Mouse (Mus musculus) stomach, postnatal 0 days (tissue): ENCODE results near the gene Pear1. TPM values are rescaled to one million over a fixed set of nuclear protein-coding genes. Genes with fewer than 3 reads are reported as not detected.

Experiments
- ATAC-seq: fragments of 200-750 bp; cut with Nextera tagmentation; 2 replicates; pipeline ENCODE4 v1.8.0; 2017; ENCODE audit not compliant: low FRiP score, low TSS enrichment
- DNase-seq: peaks from one replicate; pipeline ENCODE4 v3.0.0-alpha.2; 2016; ENCODE audit warnings: low spot score
- H3K27ac ChIP-seq: fragments of 300-500 bp; sonication (generic); replicated peaks from 2 replicates; pipeline ENCODE4 v1.5.1; 2014; ENCODE audit warnings: mild to moderate bottlenecking, control low read depth
- H3K27me3 ChIP-seq: fragments of 300-500 bp; sonication (generic); 2 replicates; pipeline ENCODE4 v1.6.1; 2014; ENCODE audit warnings: low read length; ENCODE audit not compliant: control insufficient read depth, insufficient read depth
- H3K36me3 ChIP-seq: fragments of 300-500 bp; sonication (generic); 2 replicates; pipeline ENCODE4 v1.6.1; 2014; ENCODE audit warnings: low read length, mixed read lengths; ENCODE audit not compliant: control insufficient read depth, insufficient read depth
- H3K4me1 ChIP-seq: fragments of 300-500 bp; sonication (generic); replicated peaks from 2 replicates; pipeline ENCODE4 v1.6.1; 2014; ENCODE audit warnings: antibody characterized with exemption; ENCODE audit not compliant: control insufficient read depth, insufficient read depth
- H3K4me2 ChIP-seq: fragments of 300-500 bp; sonication (generic); replicated peaks from 2 replicates; pipeline ENCODE4 v1.6.1; 2014; ENCODE audit warnings: low read depth, mild to moderate bottlenecking, control low read depth, moderate library complexity
- H3K4me3 ChIP-seq: fragments of 300-500 bp; sonication (generic); 2 replicates; pipeline ENCODE4 v1.5.1; 2014; ENCODE audit warnings: low read depth, low read length, control low read depth
- H3K9ac ChIP-seq: fragments of 300-500 bp; sonication (generic); 2 replicates; pipeline ENCODE4 v1.6.1; 2014; ENCODE audit warnings: mild to moderate bottlenecking, low read length, control low read depth, mixed read lengths
- H3K9me3 ChIP-seq: fragments of 300-500 bp; sonication (generic); 2 replicates; pipeline ENCODE4 v1.6.1; 2016; ENCODE audit warnings: low read length; ENCODE audit not compliant: control insufficient read depth
- CTCF ChIP-seq: IDR thresholded peaks from 2 replicates; pipeline ENCODE4 v1.5.1; 2016; ENCODE audit warnings: antibody characterized with exemption, low read depth, mild to moderate bottlenecking, moderate library complexity
- EP300 ChIP-seq: optimal IDR thresholded peaks from 2 replicates; pipeline ENCODE3; 2016; ENCODE audit warnings: antibody characterized with exemption
- WGBS: fragments of 180-500 bp; shearing (Covaris S2); extraction: QIAGEN DNeasy Blood & Tissue Kit; methylation state at CpG from one replicate; pipeline ENCODE4 v1.1.7; 2014; 5-methylcytosine and 5-hydroxymethylcytosine counted together
- polyA plus RNA-seq: library from polyadenylated mRNA; unstranded; fragments of >200 nt; fragmentation: Nextera tagmentation; extraction: Ambion mirVana; gene quantifications from 2 replicates; pipeline ENCODE4 v1.2.1, GENCODE M21; 2015

Gene Pear1
- polyA plus RNA-seq, 1 experiment from 2014 or later = 6.1 TPM

DNA sequence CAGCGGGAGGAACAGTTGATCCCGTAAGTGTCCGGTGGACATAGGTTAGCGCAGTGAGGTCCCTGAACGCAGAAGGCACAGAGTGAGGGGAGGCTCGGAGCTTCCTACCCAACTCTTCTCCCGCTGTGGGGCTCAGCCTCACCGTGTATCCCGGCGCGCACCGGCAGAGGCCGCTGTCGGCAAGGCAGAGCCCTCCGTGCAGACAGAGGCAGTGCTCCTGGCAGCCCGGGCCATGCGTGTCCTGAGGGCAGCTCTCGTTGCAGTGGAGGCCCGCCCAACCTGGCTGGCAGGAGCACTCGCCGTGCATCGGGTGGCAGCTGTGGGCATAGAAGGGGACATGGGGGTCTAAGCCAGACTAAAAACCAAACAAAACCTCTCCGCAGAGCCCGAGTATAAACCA, 68.1 kb downstream of the Pear1 start:
- WGBS = 6% methylated on average over 24 of the region's 24 CpGs
- H3K9me3 ChIP-seq = no peaks in the 10 kb centered on the region
- TF ChIP-seq CTCF (peak; percentile 99), EP300 (no peak)
- no peaks in the 10 kb centered on the region for H3K4me1 ChIP-seq
- H3K36me3 ChIP-seq = no peaks in the 10 kb centered on the region; the same call in 1 of the 2 replicates
- no peak overlapping the region for H3K9ac ChIP-seq
- DNase-seq = peak; percentile 90
- H3K4me2 ChIP-seq = peak overlapping the region; percentile 23
- peak; percentile 88 for ATAC-seq
- H3K27me3 ChIP-seq = no peaks in the 10 kb centered on the region
- H3K4me3 ChIP-seq = no peak overlapping the region; the same call in 1 of the 2 replicates
- no peak overlapping the region for H3K27ac ChIP-seq

DNA sequence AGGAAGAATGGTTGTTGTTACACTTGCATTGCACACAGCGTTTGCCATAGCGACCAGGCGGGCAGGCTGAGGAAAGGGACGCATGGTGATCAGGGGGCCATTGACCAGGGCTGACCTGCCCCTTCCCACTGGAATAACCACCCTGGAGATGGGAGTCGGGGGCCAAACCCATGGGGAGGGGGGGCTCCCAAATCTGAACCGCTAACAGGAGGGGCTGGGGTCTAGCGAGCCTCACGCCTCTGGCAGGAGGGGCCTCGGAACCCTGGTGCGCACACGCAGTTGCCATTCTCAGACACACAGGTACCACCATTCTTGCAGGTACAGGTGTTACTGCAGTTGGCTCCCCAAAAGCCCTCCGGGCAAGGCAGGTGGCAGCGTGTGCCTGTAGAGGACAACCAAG, 70.3 kb downstream of the Pear1 start:
- Histone ChIP-seq H3K4me3 (no peak overlapping the region), H3K4me2 (no peak overlapping the region), H3K27me3 (no peaks in the 10 kb centered on the region), H3K4me1 (no peaks in the 10 kb centered on the region), H3K9ac (no peak overlapping the region), H3K36me3 (no peaks in the 10 kb centered on the region; the same call in 1 of the 2 replicates), H3K9me3 (no peaks in the 10 kb centered on the region), H3K27ac (no peak overlapping the region)
- TF ChIP-seq CTCF = no peak
- no peak for TF ChIP-seq EP300
- ATAC-seq = no peak
- whole genome bisulfite sequencing = 84% methylated on average over 13 of the region's 13 CpGs
- no peak for DNase-seq

DNA sequence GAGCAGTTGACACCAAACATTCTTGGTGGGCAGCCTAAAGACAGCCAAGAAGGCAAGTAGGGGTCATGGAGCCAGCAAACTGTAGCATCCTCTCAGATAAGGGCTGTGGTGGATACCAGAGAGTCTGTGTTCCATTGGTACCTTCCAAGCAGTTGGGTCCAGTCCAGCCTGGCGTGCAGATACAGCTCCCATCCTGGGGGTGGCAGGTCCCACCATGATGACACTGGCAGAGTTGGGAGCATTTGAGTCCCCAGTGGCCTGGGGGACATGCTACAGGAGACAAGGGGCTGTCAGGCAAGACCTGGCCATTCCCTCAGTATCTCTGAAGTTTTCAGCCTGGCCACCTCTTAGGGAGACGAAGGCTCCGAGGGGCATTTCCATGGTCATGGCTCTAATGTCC, 71.5 kb downstream of the Pear1 start:
- 0 out of 2 replicates have a peak, but pooled peaks cover 3% of the 10 kb centered on the region for H3K4me1 ChIP-seq
- no peak for DNase-seq
- no peaks in the 10 kb centered on the region for H3K27me3 ChIP-seq
- TF ChIP-seq EP300 = no peak
- ATAC-seq = no peak
- WGBS = 80% methylated on average over 3 of the region's 3 CpGs
- H3K4me3 ChIP-seq = no peak overlapping the region
- no peaks in the 10 kb centered on the region for H3K9me3 ChIP-seq
- no peak overlapping the region for H3K27ac ChIP-seq
- no peak overlapping the region for H3K4me2 ChIP-seq
- H3K9ac ChIP-seq = no peak overlapping the region
- H3K36me3 ChIP-seq = no peaks in the 10 kb centered on the region; the same call in 1 of the 2 replicates

DNA sequence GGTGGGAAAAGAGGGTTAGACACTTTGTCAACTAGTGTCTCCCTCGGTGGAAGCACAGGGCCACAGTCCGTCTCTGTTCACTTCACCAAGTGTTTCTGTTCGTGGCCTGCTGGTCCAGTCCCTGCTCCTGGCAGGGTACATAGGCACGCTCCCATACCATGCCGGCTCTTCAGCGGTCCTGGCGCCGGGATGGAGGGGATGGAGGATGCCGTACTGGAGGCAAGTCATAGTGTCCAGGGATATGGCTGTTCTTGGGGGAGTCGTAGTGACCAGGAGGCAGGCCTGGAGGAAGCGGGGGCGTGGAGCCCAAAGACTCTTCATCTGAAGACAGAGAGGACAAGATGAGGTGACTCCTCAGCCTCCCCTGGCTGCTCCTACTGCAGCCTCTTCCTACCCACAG, 74.1 kb downstream of the Pear1 start:
- no peak for TF ChIP-seq CTCF
- no peak for TF ChIP-seq EP300
- H3K4me1 ChIP-seq = peaks cover 5% of the 10 kb centered on the region; the same call in 1 of the 2 replicates
- 89% methylated on average over 12 of the region's 12 CpGs for WGBS
- no peaks in the 10 kb centered on the region; the same call in 1 of the 2 replicates for H3K36me3 ChIP-seq
- no peak overlapping the region for H3K4me3 ChIP-seq
- H3K27me3 ChIP-seq = no peaks in the 10 kb centered on the region
- no peak for ATAC-seq
- H3K9me3 ChIP-seq = no peaks in the 10 kb centered on the region
- H3K27ac ChIP-seq = no peak overlapping the region
- no peak for DNase-seq
- no peak overlapping the region for H3K4me2 ChIP-seq
- no peak overlapping the region for H3K9ac ChIP-seq

DNA sequence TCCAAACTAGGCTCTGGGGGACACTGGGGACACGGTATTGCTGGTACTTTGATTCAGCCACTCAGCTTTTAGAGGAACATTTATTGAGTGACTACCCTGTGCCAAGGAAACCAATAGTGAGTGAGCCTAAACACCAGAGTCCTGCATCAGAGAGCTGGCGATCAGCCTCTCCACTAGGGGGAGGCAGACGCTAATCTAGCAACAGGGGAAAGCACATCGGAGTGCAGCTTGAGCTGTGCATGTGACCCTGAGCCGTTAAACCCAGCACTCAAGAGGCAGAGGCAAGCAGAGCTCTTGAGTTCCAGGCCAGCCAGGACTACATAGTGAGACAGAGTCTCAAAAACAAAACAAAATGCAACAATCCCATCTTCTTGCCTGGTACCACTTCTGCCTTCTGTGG, 75.1 kb downstream of the Pear1 start:
- 19% methylated on average over 5 of the region's 5 CpGs for WGBS
- peak; percentile 33; the same call in 1 of the 2 replicates for ATAC-seq
- peaks cover 5% of the 10 kb centered on the region; the same call in 1 of the 2 replicates for H3K4me1 ChIP-seq
- no peak overlapping the region for H3K4me3 ChIP-seq
- H3K9me3 ChIP-seq = no peaks in the 10 kb centered on the region
- TF ChIP-seq CTCF (peak; percentile 88), EP300 (no peak)
- H3K27ac ChIP-seq = no peak overlapping the region
- H3K4me2 ChIP-seq = no peak overlapping the region
- H3K9ac ChIP-seq = no peak overlapping the region
- DNase-seq = peak; percentile 65
- no peaks in the 10 kb centered on the region for H3K27me3 ChIP-seq
- no peaks in the 10 kb centered on the region; the same call in 1 of the 2 replicates for H3K36me3 ChIP-seq

DNA sequence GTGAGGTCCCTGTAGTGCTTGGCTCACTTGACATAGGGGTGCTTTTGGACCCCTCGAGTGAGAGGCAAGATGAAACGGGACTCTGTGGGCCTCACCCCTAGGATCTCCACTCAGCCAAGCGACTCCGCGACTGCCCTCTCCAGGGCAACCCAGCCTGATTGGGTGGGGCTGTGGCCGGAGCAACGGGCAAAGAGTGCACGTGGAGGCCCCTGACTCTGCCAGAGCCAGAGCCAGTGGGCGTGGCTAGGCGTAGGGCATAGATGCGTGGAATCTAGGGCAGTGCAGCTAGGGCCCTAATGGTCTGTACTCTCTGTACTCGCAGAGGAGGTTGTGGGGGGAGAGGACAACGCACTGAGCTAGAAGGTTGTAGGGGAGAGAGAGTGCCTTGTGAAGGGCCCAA, 75.7 kb downstream of the Pear1 start, which contains the start of gene Lrrc71:
Gene Lrrc71, minus strand, starts transcription at position 195 of the 400 bp plus-strand sequence.
- Histone ChIP-seq H3K36me3 (no peaks in the 10 kb centered on the region; the same call in 1 of the 2 replicates), H3K27ac (no peak within 1 kb of the TSS), H3K27me3 (no peaks in the 10 kb centered on the region), H3K4me1 (peaks cover 5% of the 10 kb centered on the region; the same call in 1 of the 2 replicates), H3K4me2 (no peak within 1 kb of the TSS), H3K9me3 (no peaks in the 10 kb centered on the region), H3K4me3 (no peak within 1 kb of the TSS), H3K9ac (no peak within 1 kb of the TSS)
- TF ChIP-seq CTCF (no peak), EP300 (no peak)
- ATAC-seq = peak; percentile 55
- peak; percentile 55 for DNase-seq
- 41% methylated on average over 13 of the region's 13 CpGs for WGBS
